Mouse (Mus musculus): ENCODE results near the gene Atoh7. TPM values are rescaled to one million over a fixed set of nuclear protein-coding genes. Genes with fewer than 3 reads are reported as not detected.

The Atoh7 gene
- polyA plus RNA-seq, 1 experiment from 2014 or later, result not detected

GRCm38 (mm10) chr10:63119916-63120315 is 20.5 kb downstream of the Atoh7 start:
- ATAC-seq, result no peak
- ChIA-PET CTCF (no interaction called here), POLR2A (no interaction called here)
- H3K27me3 ChIP-seq, result no peaks in the 10 kb centered on the region
- no peak for DNase-seq (ENCODE audit: low read depth, low spot score)
- in situ Hi-C loops (cut with MboI; ENCODE audit: low pct_unique_long_range_greater_than_20kb), result no loop called here
- TF ChIP-seq CTCF (IDR thresholded peaks at IDR 0.05), result no peak

GRCm38 (mm10) chr10:63121961-63122360 is 22.5 kb downstream of the Atoh7 start:
- in situ Hi-C loops (cut with MboI; ENCODE audit: low pct_unique_long_range_greater_than_20kb), result no loop called here
- CTCF ChIA-PET, result no interaction called here
- ATAC-seq, result no peak

GRCm38 (mm10) chr10:63122516-63122915 is 23.1 kb downstream of the Atoh7 start:
- in situ Hi-C loops (cut with MboI; ENCODE audit: low pct_unique_long_range_greater_than_20kb), result no loop called here
- ChIA-PET CTCF (no interaction called here), POLR2A (no interaction called here)
- DNase-seq (ENCODE audit: low read depth, low spot score) (no peak), ATAC-seq (no peak)
- no peaks in the 10 kb centered on the region for H3K27me3 ChIP-seq
- TF ChIP-seq CTCF (IDR thresholded peaks at IDR 0.05), result no peak

More at GRCm38 (mm10) chr10:63121961-63122360, 22.5 kb downstream of the Atoh7 start:
- no peak for TF ChIP-seq CTCF (IDR thresholded peaks at IDR 0.05)
- no peak for DNase-seq (ENCODE audit: low read depth, low spot score)
- POLR2A ChIA-PET, result no interaction called here
- no peaks in the 10 kb centered on the region for H3K27me3 ChIP-seq

- no peaks in the 10 kb centered on the region for H3K27me3 ChIP-seq
- ATAC-seq (no peak), DNase-seq (ENCODE audit: low read depth, low spot score) (no peak)
- in situ Hi-C loops (cut with MboI; ENCODE audit: low pct_unique_long_range_greater_than_20kb), result no loop called here
- CTCF ChIA-PET, result no interaction called here
- POLR2A ChIA-PET, result interaction anchor here (0.6 kb wide), 1 partner anchor 14 kb away, joined by 3 read pairs; no protein-coding TSS in a partner anchor
- no peak for TF ChIP-seq CTCF (IDR thresholded peaks at IDR 0.05)
Measured at GRCm38 (mm10) chr10:63123141-63123540, 23.7 kb downstream of the Atoh7 start.

- no peak for TF ChIP-seq CTCF (IDR thresholded peaks at IDR 0.05)
- ATAC-seq, result no peak
- ChIA-PET POLR2A (no interaction called here), CTCF (interaction anchor here (1.0 kb wide), 1 partner anchor 185 kb away, joined by 3 read pairs; no protein-coding TSS in a partner anchor)
- H3K27me3 ChIP-seq, result no peaks in the 10 kb centered on the region
- in situ Hi-C loops (cut with MboI; ENCODE audit: low pct_unique_long_range_greater_than_20kb), result no loop called here
- no peak for DNase-seq (ENCODE audit: low read depth, low spot score)
Measured at GRCm38 (mm10) chr10:63124016-63124415, 24.6 kb downstream of the Atoh7 start.

GRCm38 (mm10) chr10:63125343-63125742 is 25.9 kb downstream of the Atoh7 start:
- no peak for ATAC-seq
- in situ Hi-C loops (cut with MboI; ENCODE audit: low pct_unique_long_range_greater_than_20kb), result no loop called here
- DNase-seq (ENCODE audit: low read depth, low spot score), result no peak
- ChIA-PET CTCF (no interaction called here), POLR2A (no interaction called here)
- peak; percentile 29 for TF ChIP-seq CTCF (IDR thresholded peaks at IDR 0.05)
- H3K27me3 ChIP-seq, result no peaks in the 10 kb centered on the region

- in situ Hi-C loops (cut with MboI; ENCODE audit: low pct_unique_long_range_greater_than_20kb), result no loop called here
- TF ChIP-seq CTCF (IDR thresholded peaks at IDR 0.05), result no peak
Measured at GRCm38 (mm10) chr10:63126116-63126515, 26.7 kb downstream of the Atoh7 start.

GRCm38 (mm10) chr10:63127156-63127555 is 27.7 kb downstream of the Atoh7 start:
- ChIA-PET CTCF (no interaction called here), POLR2A (no interaction called here)
- DNase-seq (ENCODE audit: low read depth, low spot score), result no peak
- no peak for TF ChIP-seq CTCF (IDR thresholded peaks at IDR 0.05)
- no peaks in the 10 kb centered on the region for H3K27me3 ChIP-seq
- in situ Hi-C loops (cut with MboI; ENCODE audit: low pct_unique_long_range_greater_than_20kb), result no loop called here
- no peak for ATAC-seq

More at GRCm38 (mm10) chr10:63126116-63126515, 26.7 kb downstream of the Atoh7 start:
- H3K27me3 ChIP-seq, result no peaks in the 10 kb centered on the region
- DNase-seq (ENCODE audit: low read depth, low spot score), result no peak
- ATAC-seq, result no peak
- ChIA-PET POLR2A (no interaction called here), CTCF (no interaction called here)

GRCm38 (mm10) chr10:63128256-63128655 is 28.8 kb downstream of the Atoh7 start:
- in situ Hi-C loops (cut with MboI; ENCODE audit: low pct_unique_long_range_greater_than_20kb), result no loop called here
- no peaks in the 10 kb centered on the region for H3K27me3 ChIP-seq
- DNase-seq (ENCODE audit: low read depth, low spot score) (no peak), ATAC-seq (peak; percentile 57)
- ChIA-PET CTCF (no interaction called here), POLR2A (interaction anchor here (0.5 kb wide), 1 partner anchor 33 kb away, joined by 4 read pairs; no protein-coding TSS in a partner anchor)
- TF ChIP-seq CTCF (IDR thresholded peaks at IDR 0.05), result no peak

GRCm38 (mm10) chr10:63130500-63130899 is 31.0 kb downstream of the Atoh7 start:
- ChIA-PET POLR2A (interaction anchor here (0.7 kb wide), 1 partner anchor 36 kb away, joined by 4 read pairs; no protein-coding TSS in a partner anchor), CTCF (no interaction called here)
- no peak for TF ChIP-seq CTCF (IDR thresholded peaks at IDR 0.05)
- ATAC-seq, result no peak
- no peak for DNase-seq (ENCODE audit: low read depth, low spot score)
- no peaks in the 10 kb centered on the region for H3K27me3 ChIP-seq
- in situ Hi-C loops (cut with MboI; ENCODE audit: low pct_unique_long_range_greater_than_20kb), result no loop called here

GRCm38 (mm10) chr10:63132356-63132755 is 32.9 kb downstream of the Atoh7 start:
- no peak for TF ChIP-seq CTCF (IDR thresholded peaks at IDR 0.05)
- DNase-seq (ENCODE audit: low read depth, low spot score) (no peak), ATAC-seq (no peak)
- ChIA-PET CTCF (no interaction called here), POLR2A (no interaction called here)
- in situ Hi-C loops (cut with MboI; ENCODE audit: low pct_unique_long_range_greater_than_20kb), result no loop called here
- H3K27me3 ChIP-seq, result no peaks in the 10 kb centered on the region

- CTCF ChIA-PET, result no interaction called here
- POLR2A ChIA-PET, result no interaction called here
- DNase-seq (ENCODE audit: low read depth, low spot score) (no peak), ATAC-seq (no peak)
- no peak for TF ChIP-seq CTCF (IDR thresholded peaks at IDR 0.05)
- in situ Hi-C loops (cut with MboI; ENCODE audit: low pct_unique_long_range_greater_than_20kb), result no loop called here
- H3K27me3 ChIP-seq, result no peaks in the 10 kb centered on the region
Measured at GRCm38 (mm10) chr10:63133326-63133725, 33.9 kb downstream of the Atoh7 start.

Measured in Patski (cell line).